Mouse (Mus musculus): ENCODE data around the gene Kel. TPM values are rescaled to one million over a fixed set of nuclear protein-coding genes. Genes with fewer than 3 reads are reported as not detected.

The Kel gene
- 0.14 TPM in 1 of 2 replicates, not detected in the other for polyA plus RNA-seq (2012; rRNA removed; ENCODE audit: low replicate concordance)

GRCm38 (mm10) chr6:41704123-41704522 lies at the start of gene Kel:
Gene Kel (minus strand): TSS chr6:41704339.

GRCm38 (mm10) chr6:41684131-41684530 lies 20.0 kb downstream of the Kel start, which contains the start of gene Llcfc1:
Gene Llcfc1 (plus strand): TSS chr6:41684431.

GRCm38 (mm10) chr6:41680669-41681068 lies 23.5 kb downstream of the Kel start, which contains the start of gene Trpv5:
Gene Trpv5 (minus strand): TSS chr6:41680769.

Other genes with a start within 250 kb of the Kel start
- not detected in 2 replicates for gene Prss1, start 245.4 kb downstream of the Kel start, polyA plus RNA-seq (2012; rRNA removed; ENCODE audit: low replicate concordance)
- gene Prss2, start 182.6 kb downstream of the Kel start, polyA plus RNA-seq (2012; rRNA removed; ENCODE audit: low replicate concordance) = 0.59 and 2.9 TPM in 2 replicates
- gene Ephb6, start 98.9 kb downstream of the Kel start, polyA plus RNA-seq (2012; rRNA removed; ENCODE audit: low replicate concordance) = 20.3 and 26.2 TPM in 2 replicates
- gene Trpv6, start 67.9 kb downstream of the Kel start, polyA plus RNA-seq (2012; rRNA removed; ENCODE audit: low replicate concordance) = 0.86 and 1.7 TPM in 2 replicates
- not detected in 2 replicates for gene Trpv5, start 23.6 kb downstream of the Kel start, polyA plus RNA-seq (2012; rRNA removed; ENCODE audit: low replicate concordance)
- gene Llcfc1, start 19.9 kb downstream of the Kel start, polyA plus RNA-seq (2012; rRNA removed; ENCODE audit: low replicate concordance) = not detected in 2 replicates
- not detected in 2 replicates for gene Olfr459, start 70.8 kb upstream of the Kel start, polyA plus RNA-seq (2012; rRNA removed; ENCODE audit: low replicate concordance)
- gene Pip, start 143.2 kb upstream of the Kel start, polyA plus RNA-seq (2012; rRNA removed; ENCODE audit: low replicate concordance) = not detected in 2 replicates
- gene Sval2, start 148.7 kb upstream of the Kel start, polyA plus RNA-seq (2012; rRNA removed; ENCODE audit: low replicate concordance) = not detected in 2 replicates
- not detected in 2 replicates for gene Sval1, start 247.3 kb upstream of the Kel start, polyA plus RNA-seq (2012; rRNA removed; ENCODE audit: low replicate concordance)

Measured in mammary gland, adult 2 months (tissue).